Mouse (Mus musculus): ENCODE results near the gene Pgam5. TPM values are rescaled to one million over a fixed set of nuclear protein-coding genes. Genes with fewer than 3 reads are reported as not detected.

Gene Pgam5
- polyA plus RNA-seq, 1 experiment = 23.3 TPM

Other genes with a start within 250 kb of the Pgam5 start
- gene Gm17655, start 197.4 kb downstream of the Pgam5 start, polyA plus RNA-seq (2012; ENCODE audit: insufficient read depth, insufficient read length, missing spikeins) = 1.6 and 2.3 TPM in 2 replicates
- 0.32 TPM in 1 of 2 replicates, not detected in the other for gene Gm35315, start 175.5 kb downstream of the Pgam5 start, polyA plus RNA-seq (2012; ENCODE audit: insufficient read depth, insufficient read length, missing spikeins)
- not detected in 2 replicates for gene Plcxd1, start 169.9 kb downstream of the Pgam5 start, polyA plus RNA-seq (2012; ENCODE audit: insufficient read depth, insufficient read length, missing spikeins)
- gene Gtpbp6, start 161.7 kb downstream of the Pgam5 start, polyA plus RNA-seq (2012; ENCODE audit: insufficient read depth, insufficient read length, missing spikeins) = 13.1 and 15.4 TPM in 2 replicates
- gene Zfp605, start 159.8 kb downstream of the Pgam5 start, polyA plus RNA-seq (2012; ENCODE audit: insufficient read depth, insufficient read length, missing spikeins) = 1.7 and 3.0 TPM in 2 replicates
- 8.1 and 9.0 TPM in 2 replicates for gene Chfr, start 134.1 kb downstream of the Pgam5 start, polyA plus RNA-seq (2012; ENCODE audit: insufficient read depth, insufficient read length, missing spikeins)
- gene Golga3, start 93.2 kb downstream of the Pgam5 start, polyA plus RNA-seq (2012; ENCODE audit: insufficient read depth, insufficient read length, missing spikeins) = 13.3 and 14.6 TPM in 2 replicates
- 10.3 and 17.3 TPM in 2 replicates for gene Ankle2, start 38.9 kb downstream of the Pgam5 start, polyA plus RNA-seq (2012; ENCODE audit: insufficient read depth, insufficient read length, missing spikeins)
- gene Pxmp2, start 16.3 kb upstream of the Pgam5 start, polyA plus RNA-seq (2012; ENCODE audit: insufficient read depth, insufficient read length, missing spikeins) = 21.3 and 26.9 TPM in 2 replicates
- 0.79 and 1.4 TPM in 2 replicates for gene Pole, start 16.4 kb upstream of the Pgam5 start, polyA plus RNA-seq (2012; ENCODE audit: insufficient read depth, insufficient read length, missing spikeins)
- gene P2rx2, start 73.3 kb upstream of the Pgam5 start, polyA plus RNA-seq (2012; ENCODE audit: insufficient read depth, insufficient read length, missing spikeins) = not detected in 2 replicates
- not detected in 2 replicates for gene Lrcol1, start 74.8 kb upstream of the Pgam5 start, polyA plus RNA-seq (2012; ENCODE audit: insufficient read depth, insufficient read length, missing spikeins)
- 10.4 and 12.2 TPM in 2 replicates for gene Fbrsl1, start 178.6 kb upstream of the Pgam5 start, polyA plus RNA-seq (2012; ENCODE audit: insufficient read depth, insufficient read length, missing spikeins)